Mouse (Mus musculus) lung, adult 2 months (tissue): ENCODE results near the gene Ccdc34. TPM values are rescaled to one million over a fixed set of nuclear protein-coding genes. Genes with fewer than 3 reads are reported as not detected.

Experiments used
- DNase-seq: peaks from one replicate; pipeline ENCODE4 v3.0.0; 2022
- H3K4me1 ChIP-seq: fragments of 200-500 bp; 2 replicates; pipeline ENCODE4 v1.6.1; 2011; ENCODE audit warnings: low read length; ENCODE audit not compliant: control insufficient read depth, insufficient read depth
- H3K4me3 ChIP-seq: fragments of 200-500 bp; replicated peaks from 2 replicates; pipeline ENCODE3; 2011; ENCODE audit warnings: low read depth, mild to moderate bottlenecking, control low read depth, low read length; ENCODE audit errors: extremely low read depth
- CTCF ChIP-seq: fragments of 200-500 bp; IDR thresholded peaks from 2 replicates; pipeline ENCODE4 v1.5.1; 2011; ENCODE audit warnings: mild to moderate bottlenecking, low read length, control low read depth; ENCODE audit not compliant: insufficient read depth
- POLR2A ChIP-seq: fragments of 200-500 bp; IDR thresholded peaks from 2 replicates; pipeline ENCODE4 v1.6.1; 2011; ENCODE audit warnings: low read depth, mild to moderate bottlenecking, control low read depth, low read length, borderline replicate concordance; ENCODE audit errors: extremely low read depth
- WGBS: fragments of 180-500 bp; shearing (Covaris S2); methylation state at CpG from one replicate; pipeline ENCODE4 v1.1.7; 2018; 5-methylcytosine and 5-hydroxymethylcytosine counted together
- polyA plus RNA-seq: library from polyadenylated mRNA; depleted of rRNA; stranded (reverse); fragments of >200 nt; gene quantifications from 2 replicates; pipeline ENCODE4 v1.2.3, GENCODE M21; 2012

Ccdc34 gene
- polyA plus RNA-seq, 1 experiment: 3.9 TPM

DNA sequence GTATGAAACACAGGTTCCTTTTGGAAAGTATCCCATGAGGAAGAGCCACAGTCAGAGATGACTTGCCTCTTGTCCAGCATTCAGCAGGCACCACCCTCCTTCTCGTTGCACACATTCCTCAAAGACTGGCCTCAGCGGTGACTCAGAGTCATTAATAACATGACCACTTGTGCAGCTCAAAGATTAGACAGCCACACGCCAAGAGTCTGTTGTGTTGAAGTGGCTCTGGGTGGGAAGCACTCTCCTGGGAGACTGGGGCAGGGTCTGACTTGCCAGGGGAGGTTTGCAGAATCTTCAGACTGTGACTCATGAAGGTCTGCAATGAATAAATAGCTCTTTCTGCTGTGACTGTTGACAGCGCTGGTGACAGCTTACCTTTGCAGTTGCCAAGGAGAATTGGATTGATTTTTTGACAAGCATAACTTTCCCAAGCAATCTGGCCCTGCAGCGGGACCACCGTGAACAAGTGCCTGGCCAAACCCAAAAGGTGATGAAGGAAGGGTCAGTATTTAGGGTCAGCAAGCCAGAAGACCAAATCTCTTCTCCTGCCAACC lies 168.9 kb downstream of the Ccdc34 start:
- no peaks in the 10 kb centered on the region for H3K4me1 ChIP-seq
- DNase-seq: no peak
- no peak for TF ChIP-seq POLR2A
- TF ChIP-seq CTCF: no peak
- WGBS: 31% methylated on average over 6 of the region's 6 CpGs
- no peak overlapping the region for H3K4me3 ChIP-seq

- TF ChIP-seq POLR2A: no peak
- TF ChIP-seq CTCF: no peak
- no peak for DNase-seq
- WGBS: 80% methylated on average over 4 of the region's 4 CpGs
These were observed 171.2 kb downstream of the Ccdc34 start for GRCm38 (mm10) chr2:110188696-110189397.

DNA sequence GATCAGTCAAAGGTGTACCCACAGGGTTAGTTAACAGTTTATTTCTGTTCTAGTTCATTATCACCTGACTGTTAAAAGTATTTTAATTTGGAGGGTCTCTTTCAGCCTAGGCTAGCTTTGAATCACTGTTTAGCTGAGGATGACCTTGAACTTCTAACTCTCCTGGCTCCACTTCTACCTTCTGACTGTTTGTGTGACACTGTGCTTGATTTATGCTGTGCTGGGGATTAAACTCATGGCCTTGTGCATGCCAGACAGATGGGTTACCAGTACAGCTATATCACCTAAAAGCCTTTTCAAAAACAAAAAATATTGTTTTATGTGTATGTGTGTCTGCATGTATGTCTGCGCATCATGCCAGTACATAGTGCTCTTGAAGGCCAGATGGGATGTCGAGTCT lies 172.8 kb downstream of the Ccdc34 start:
- H3K4me1 ChIP-seq: peaks cover 3% of the 10 kb centered on the region
- no peak overlapping the region for H3K4me3 ChIP-seq
- WGBS: 95% methylated on average over 2 of the region's 2 CpGs
- DNase-seq: no peak
- no peak for TF ChIP-seq CTCF
- no peak for TF ChIP-seq POLR2A

More at GRCm38 (mm10) chr2:110188696-110189397, 171.2 kb downstream of the Ccdc34 start:
- Histone ChIP-seq H3K4me3 (no peak overlapping the region), H3K4me1 (peaks cover 3% of the 10 kb centered on the region)

GRCm38 (mm10) chr2:110191186-110191690 lies 173.6 kb downstream of the Ccdc34 start:
- peaks cover 3% of the 10 kb centered on the region for H3K4me1 ChIP-seq
- WGBS: 68% methylated on average over 4 of the region's 4 CpGs
- no peak for DNase-seq
- no peak for TF ChIP-seq POLR2A
- H3K4me3 ChIP-seq: no peak overlapping the region

GRCm38 (mm10) chr2:110191965-110192701 lies 174.5 kb downstream of the Ccdc34 start:
- 25% methylated on average over 15 of the region's 15 CpGs for WGBS
- H3K4me3 ChIP-seq: no peak overlapping the region
- DNase-seq: no peak
- TF ChIP-seq CTCF (no peak), POLR2A (no peak)
- peaks cover 3% of the 10 kb centered on the region for H3K4me1 ChIP-seq

GRCm38 (mm10) chr2:110192702-110193312 lies 175.2 kb downstream of the Ccdc34 start:
- Histone ChIP-seq H3K4me1 (peaks cover 3% of the 10 kb centered on the region), H3K4me3 (no peak overlapping the region)
- TF ChIP-seq POLR2A: no peak
- TF ChIP-seq CTCF: no peak
- 30% methylated on average over 3 of the region's 3 CpGs for WGBS
- DNase-seq: no peak

- WGBS: 65% methylated on average over 2 of the region's 2 CpGs
- H3K4me1 ChIP-seq: peaks cover 3% of the 10 kb centered on the region
- no peak overlapping the region for H3K4me3 ChIP-seq
- TF ChIP-seq POLR2A (no peak), CTCF (no peak)
- DNase-seq: no peak
These were observed 178.9 kb downstream of the Ccdc34 start for GRCm38 (mm10) chr2:110196551-110196950.

DNA sequence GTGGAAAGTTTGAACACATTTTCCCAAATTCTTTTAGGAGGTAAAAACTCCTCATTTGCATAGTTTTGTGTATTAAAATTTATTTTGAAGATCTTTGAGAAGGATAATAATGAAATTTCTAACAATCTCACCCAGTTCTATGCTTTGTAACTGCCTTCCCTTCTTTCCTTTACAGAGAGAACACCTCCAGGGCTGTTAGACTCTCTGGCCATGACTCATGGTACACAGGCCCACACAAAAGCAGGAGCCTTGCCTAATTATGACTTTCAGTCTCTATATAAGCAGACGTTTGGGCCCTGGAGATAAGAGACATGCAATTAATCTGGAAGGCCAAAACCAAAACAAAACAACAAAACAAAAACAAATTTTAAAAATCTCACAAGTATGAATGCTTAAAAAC lies 182.0 kb downstream of the Ccdc34 start:
- 33% methylated on average over 1 of the region's 1 CpGs for WGBS
- Histone ChIP-seq H3K4me1 (no peaks in the 10 kb centered on the region), H3K4me3 (no peak overlapping the region)
- TF ChIP-seq CTCF (no peak), POLR2A (no peak)
- no peak for DNase-seq

GRCm38 (mm10) chr2:110201770-110202169 lies 184.2 kb downstream of the Ccdc34 start:
- 72% methylated on average over 4 of the region's 4 CpGs for WGBS
- Histone ChIP-seq H3K4me3 (no peak overlapping the region), H3K4me1 (no peaks in the 10 kb centered on the region)
- TF ChIP-seq POLR2A: no peak
- TF ChIP-seq CTCF: no peak
- DNase-seq: no peak
